ENCODE assay signal across 28 mouse cellular contexts in the genomic region with DNA sequence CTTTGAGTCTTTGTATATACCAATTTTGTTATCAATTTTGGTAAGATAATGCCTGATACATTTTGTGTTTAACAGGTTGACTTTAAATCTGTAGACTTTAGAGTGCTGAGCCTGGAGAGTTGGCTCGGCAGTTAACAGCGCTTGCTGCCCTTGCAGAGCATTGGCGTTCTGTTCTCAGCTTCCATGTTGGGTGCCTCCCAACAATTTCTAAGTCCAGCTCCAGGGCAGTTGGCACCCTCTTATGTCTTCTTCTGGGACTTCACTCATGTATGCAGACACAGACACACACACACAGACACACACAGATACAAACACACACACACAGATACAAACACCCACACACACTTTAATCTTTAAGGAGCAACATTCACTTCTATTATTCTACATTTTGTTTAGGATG.
"Had no signal": no experiment of that assay in that cellular context is flagged by ENCODE, and none has a peak within 500 bp of the region (broad histone marks: within the 10 kb centered on the region; RNA-seq: fewer than 3 reads in every experiment).

No protein-coding gene starts in this region.

- DNase-seq: left cerebral cortex, postnatal 4 days; liver; liver, embryonic 13.5 days; liver, postnatal 0 days; lung, adult 18-20 months; lung, adult 2 months; lung, embryonic 14.5 days; lung, postnatal 10 days; lung, postnatal 14 days; lung, postnatal 36 days; lung, postnatal 4 days; midbrain, embryonic 14.5 days had no signal

- H3K27ac ChIP-seq: limb, embryonic 10.5 days; limb, embryonic 12.5 days; limb, embryonic 13.5 days; limb, embryonic 15.5 days; liver, embryonic 12.5 days; liver, embryonic 13.5 days; liver, embryonic 14.5 days; liver, embryonic 15.5 days; lung, embryonic 15.5 days; macrophage; midbrain, embryonic 10.5 days; midbrain, embryonic 12.5 days; midbrain, embryonic 13.5 days; midbrain, embryonic 15.5 days; neural tube, embryonic 12.5 days had no signal

- H3K4me3 ChIP-seq: limb, embryonic 10.5 days; limb, embryonic 12.5 days; limb, embryonic 13.5 days; limb, embryonic 15.5 days; liver, embryonic 12.5 days; liver, embryonic 13.5 days; liver, embryonic 15.5 days; lung, embryonic 15.5 days; megakaryocyte, embryonic 14.5 days; midbrain, embryonic 10.5 days; midbrain, embryonic 12.5 days; midbrain, embryonic 13.5 days; midbrain, embryonic 15.5 days; myocyte; neural tube, embryonic 12.5 days had no signal
